Mouse (Mus musculus) adrenal gland, postnatal 10 days (tissue): ENCODE measurements around the gene Scfd2. TPM values are rescaled to one million over a fixed set of nuclear protein-coding genes. Genes with fewer than 3 reads are reported as not detected.

Experiments
- DNase-seq: peaks from one replicate; pipeline ENCODE4 v3.0.0; 2021; ENCODE audit warnings: mixed read lengths
- total RNA-seq, 2 experiments: library from RNA; stranded (reverse); gene quantifications; 2 replicates each; pipeline ENCODE4 v1.2.3; 2021

Scfd2 gene
- total RNA-seq, 2 experiments from 2014 or later = 16.5 to 19.9 TPM

- no peak for DNase-seq
Observed at GRCm38 (mm10) chr5:74198446-74198845, 333.1 kb downstream of the Scfd2 start.

GRCm38 (mm10) chr5:74197541-74198330 is 333.8 kb downstream of the Scfd2 start:
- DNase-seq = peak; percentile 24

GRCm38 (mm10) chr5:74196307-74196618 is 335.3 kb downstream of the Scfd2 start:
- peak; percentile 65 for DNase-seq

- peak; percentile 22 for DNase-seq
Observed at GRCm38 (mm10) chr5:74195614-74196306, 335.8 kb downstream of the Scfd2 start.

- peak; percentile 98 for DNase-seq
Observed at GRCm38 (mm10) chr5:74194841-74195613, 336.5 kb downstream of the Scfd2 start, which contains the start of gene Rasl11b. Gene Rasl11b (plus strand): TSS chr5:74195286.

GRCm38 (mm10) chr5:74194027-74194840 is 337.3 kb downstream of the Scfd2 start:
- no peak for DNase-seq

GRCm38 (mm10) chr5:74193626-74194025 is 337.9 kb downstream of the Scfd2 start:
- DNase-seq = no peak

- no peak for DNase-seq
Observed at GRCm38 (mm10) chr5:74193008-74193407, 338.6 kb downstream of the Scfd2 start.

GRCm38 (mm10) chr5:74190911-74191310 is 340.6 kb downstream of the Scfd2 start:
- DNase-seq = no peak

GRCm38 (mm10) chr5:74190161-74190491 is 341.4 kb downstream of the Scfd2 start:
- peak; percentile 38 for DNase-seq

- no peak for DNase-seq
Observed at GRCm38 (mm10) chr5:74189484-74190160, 341.9 kb downstream of the Scfd2 start.

- DNase-seq = no peak
Observed at GRCm38 (mm10) chr5:74188886-74189285, 342.7 kb downstream of the Scfd2 start.

- no peak for DNase-seq
Observed at GRCm38 (mm10) chr5:74188076-74188475, 343.5 kb downstream of the Scfd2 start.

GRCm38 (mm10) chr5:74184607-74185006 is 347.0 kb downstream of the Scfd2 start:
- DNase-seq = no peak

- DNase-seq = no peak
Observed at GRCm38 (mm10) chr5:74183118-74183517, 348.4 kb downstream of the Scfd2 start.

GRCm38 (mm10) chr5:74180216-74180615 is 351.3 kb downstream of the Scfd2 start:
- DNase-seq = no peak

GRCm38 (mm10) chr5:74175526-74176270 is 355.9 kb downstream of the Scfd2 start:
- DNase-seq = peak; percentile 16

GRCm38 (mm10) chr5:74173162-74173844 is 358.3 kb downstream of the Scfd2 start:
- no peak for DNase-seq

- DNase-seq = peak; percentile 13
Observed at GRCm38 (mm10) chr5:74172208-74172607, 359.4 kb downstream of the Scfd2 start.

GRCm38 (mm10) chr5:74171768-74172167 is 359.8 kb downstream of the Scfd2 start:
- DNase-seq = no peak
